Mouse (Mus musculus) adrenal gland, postnatal 36 days (tissue): ENCODE data around the gene Ccdc103. TPM values are rescaled to one million over a fixed set of nuclear protein-coding genes. Genes with fewer than 3 reads are reported as not detected.
A peak's percentile ranks its signal among the peaks of the same experiment; 100 is the strongest.

Experiments used
- DNase-seq, 2 experiments: peaks; one replicate each; pipeline ENCODE4 v3.0.0; 2021; ENCODE audit warnings: mixed read lengths in 1 of 2
- long read RNA-seq, 2 experiments: library from polyadenylated mRNA; stranded (forward); transcript quantifications; one replicate each; pipeline ENCODE4 v2.0.0; 2021; ENCODE audit warnings: borderline sequencing depth in 2 of 2
- total RNA-seq, 2 experiments: library from RNA; stranded (reverse); gene quantifications; 2 replicates each; pipeline ENCODE4 v1.2.3; 2021

Gene Ccdc103
- under 1 TPM; 0.30 to 0.76 TPM for total RNA-seq
- long read RNA-seq, experiment 1, result 0 reads
- long read RNA-seq, experiment 2, partial matches to known transcripts, result 0 of 2 reads
- long read RNA-seq, experiment 2, other reads (novel, unspliced or antisense), result 0 of 2 reads

- DNase-seq, result peak; percentile 93
Measured at GRCm38 (mm10) chr11:102880585-102881313, at the start of gene Ccdc103, which contains the start of gene Eftud2. Gene Ccdc103 (plus strand): TSS chr11:102881204. Gene Eftud2 (minus strand): TSS chr11:102880985.

GRCm38 (mm10) chr11:102832700-102833297 lies 48.2 kb upstream of the Ccdc103 start:
- DNase-seq, result no peak

GRCm38 (mm10) chr11:102834219-102834618 lies 46.8 kb upstream of the Ccdc103 start:
- no peak for DNase-seq

DNA sequence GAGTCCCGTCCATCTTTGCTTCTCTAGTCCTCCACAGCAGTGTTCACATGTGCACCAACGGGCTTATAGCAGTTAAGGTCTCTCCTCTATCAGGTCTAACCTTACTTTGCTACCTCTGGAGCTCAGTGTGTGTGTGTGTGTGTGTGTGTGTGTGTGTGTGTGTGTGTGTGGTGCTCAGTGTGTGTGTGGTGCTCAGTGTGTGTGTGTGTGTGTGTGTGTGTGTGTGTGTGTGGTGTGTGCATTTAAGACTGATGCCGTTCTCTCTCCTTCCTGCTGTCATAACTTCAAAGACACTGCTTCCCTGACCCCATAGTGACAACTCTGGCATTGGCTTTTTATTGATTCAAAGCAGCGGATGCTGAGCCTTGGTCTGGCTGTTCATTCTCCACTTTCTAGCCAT lies 45.5 kb upstream of the Ccdc103 start, which contains the start of gene Higd1b:
Gene Higd1b, plus strand, starts transcription at position 301 of the 400 bp plus-strand sequence.
- DNase-seq, result no peak

DNA sequence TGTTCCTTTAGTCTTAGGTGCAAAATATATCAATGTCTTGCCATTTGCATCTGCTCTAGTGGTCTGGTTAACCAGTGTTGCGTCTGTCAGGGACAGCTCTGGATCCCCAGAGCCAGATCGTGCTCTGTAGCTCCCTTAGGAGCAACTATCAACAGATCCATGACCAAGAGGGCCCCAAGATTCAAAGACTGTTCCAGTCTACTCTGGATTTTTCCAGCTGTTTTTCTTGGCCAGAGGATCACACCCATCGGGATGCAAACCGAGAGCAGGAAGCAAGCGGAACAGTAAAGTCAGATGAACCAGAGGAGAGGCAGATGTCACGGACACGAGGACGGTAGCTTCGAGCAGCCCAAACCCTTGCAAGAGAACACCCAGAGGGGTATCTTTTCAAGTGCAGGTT lies 44.9 kb upstream of the Ccdc103 start:
- no peak for DNase-seq

GRCm38 (mm10) chr11:102837385-102837784 lies 43.6 kb upstream of the Ccdc103 start:
- no peak for DNase-seq

GRCm38 (mm10) chr11:102838126-102838525 lies 42.9 kb upstream of the Ccdc103 start:
- DNase-seq, result peak in 1 of 2 experiments; percentile 28

DNA sequence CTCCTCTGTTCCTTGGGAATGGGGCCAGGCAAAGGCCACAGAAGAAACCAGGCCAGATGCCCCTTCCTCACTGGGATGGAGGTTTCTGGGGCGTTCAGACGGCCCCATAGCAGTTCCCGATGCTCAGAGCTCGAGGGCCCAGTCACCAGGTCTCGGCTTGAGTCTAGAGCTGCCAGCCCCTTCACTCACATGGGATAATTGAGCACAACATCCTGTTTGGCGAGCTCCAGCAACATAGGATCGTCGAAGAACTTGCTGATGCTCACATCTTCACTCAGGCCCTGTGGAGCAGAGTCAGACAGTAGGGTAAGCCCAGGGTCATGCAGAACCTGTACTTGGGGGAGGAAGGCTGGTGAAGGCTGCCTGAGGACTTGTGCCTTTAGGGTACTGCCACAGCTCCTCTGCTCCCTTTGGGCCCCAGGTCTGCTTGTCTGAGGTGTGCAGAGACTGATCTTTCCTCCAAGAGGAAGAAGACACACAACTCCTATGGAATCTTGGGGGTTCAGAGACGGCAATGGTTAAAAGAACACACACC lies 42.3 kb upstream of the Ccdc103 start:
- no peak for DNase-seq

DNA sequence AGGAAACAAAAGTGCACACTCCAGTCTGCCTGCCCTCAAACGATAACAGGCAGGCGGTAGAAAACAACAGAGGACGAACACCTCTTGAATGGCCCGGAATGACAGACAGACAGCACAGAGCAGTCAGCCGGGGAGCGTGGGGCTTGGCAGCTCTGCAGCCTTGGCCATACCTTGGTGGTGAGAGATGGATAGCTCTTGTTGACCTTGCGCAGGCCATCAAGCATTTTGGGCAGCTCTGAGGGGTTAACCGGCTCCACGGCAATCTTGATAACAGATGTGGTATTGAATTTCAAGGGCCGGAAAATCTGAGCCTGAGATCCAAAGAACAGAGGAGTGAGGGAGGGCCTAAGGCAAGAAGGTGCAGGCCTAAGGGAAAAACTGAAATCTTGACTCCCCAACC lies 35.1 kb upstream of the Ccdc103 start:
- peak; percentile 32 to 40 for DNase-seq

GRCm38 (mm10) chr11:102851883-102852282 lies 29.1 kb upstream of the Ccdc103 start:
- DNase-seq, result peak; percentile 85 to 91

DNA sequence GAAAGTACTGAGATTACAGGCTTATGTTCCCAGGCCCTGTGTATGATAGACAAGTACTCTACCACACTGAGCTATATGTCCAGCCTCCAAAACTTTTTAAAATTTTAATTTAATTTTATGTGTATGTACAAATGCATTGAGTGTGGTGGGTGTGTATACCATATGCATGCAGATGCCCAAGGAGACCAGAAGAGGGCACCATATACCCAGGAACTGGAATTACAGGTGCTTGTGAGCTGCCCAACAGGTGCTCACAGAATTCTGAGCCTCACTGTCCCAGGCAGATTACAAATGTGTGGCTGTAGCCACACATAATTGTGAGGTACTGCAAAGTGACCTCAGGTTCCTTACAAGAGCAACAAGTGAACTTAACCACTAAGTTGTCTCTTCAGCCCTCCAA lies 27.2 kb upstream of the Ccdc103 start:
- DNase-seq, result no peak

DNA sequence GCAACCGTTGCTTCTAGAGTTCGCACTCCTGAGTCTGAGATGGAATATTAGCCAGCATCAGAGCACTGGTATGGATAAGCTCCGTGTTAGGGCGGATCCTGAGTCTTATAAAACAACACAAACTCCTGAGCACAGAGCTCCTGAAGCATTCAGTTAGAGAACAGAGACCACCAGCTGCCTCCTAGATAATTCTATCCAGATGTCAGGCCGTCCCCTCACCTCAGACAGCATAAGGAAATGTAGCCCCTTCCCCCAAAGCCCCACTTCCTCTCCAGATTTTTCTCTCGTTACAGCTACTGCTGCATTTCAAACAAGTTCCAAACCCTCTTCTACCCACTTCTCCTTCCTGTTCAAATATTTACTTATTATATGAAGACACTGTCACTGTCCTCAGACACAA lies 25.1 kb upstream of the Ccdc103 start:
- no peak for DNase-seq

DNA sequence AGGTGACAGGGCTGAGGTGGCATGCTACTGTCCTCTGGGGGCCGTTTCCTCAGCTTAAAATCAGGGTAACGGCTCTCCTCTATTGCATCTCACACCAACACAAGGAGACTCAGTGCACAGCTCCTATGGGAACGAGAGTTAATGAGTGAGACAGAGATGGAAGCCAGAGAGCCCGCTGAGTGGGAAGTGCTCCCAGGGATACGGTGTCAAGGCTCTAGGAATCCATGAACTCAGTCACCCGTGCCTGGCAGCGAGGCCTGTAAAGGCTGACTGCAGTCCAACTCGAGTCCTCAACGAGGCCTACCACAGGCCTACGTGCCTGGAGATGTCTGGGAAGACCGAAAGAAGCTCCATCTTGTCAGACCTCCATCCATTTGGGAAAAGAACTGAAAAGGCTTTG lies 22.1 kb upstream of the Ccdc103 start:
- no peak for DNase-seq

- no peak for DNase-seq
Measured at GRCm38 (mm10) chr11:102859933-102860332, 21.1 kb upstream of the Ccdc103 start.

DNA sequence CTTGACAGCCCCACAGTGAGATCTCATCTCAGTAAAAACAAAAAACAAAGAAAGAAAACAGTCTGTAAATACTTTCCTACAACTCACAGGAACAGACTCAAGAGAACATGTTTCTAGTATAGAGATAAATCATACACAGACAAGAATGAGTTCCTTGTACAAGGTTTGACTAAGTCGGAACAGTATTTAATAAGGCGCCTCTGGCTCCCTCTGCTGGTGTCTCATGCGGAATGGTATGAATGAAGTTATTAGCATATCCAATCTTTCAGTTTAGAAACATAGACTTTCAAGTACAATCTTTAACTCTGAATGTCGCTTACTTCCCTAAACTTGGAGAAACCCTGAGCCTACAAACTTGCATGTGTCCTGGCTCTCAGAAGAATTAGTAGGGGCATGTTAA lies 16.7 kb upstream of the Ccdc103 start:
- peak; percentile 74 to 81 for DNase-seq

DNA sequence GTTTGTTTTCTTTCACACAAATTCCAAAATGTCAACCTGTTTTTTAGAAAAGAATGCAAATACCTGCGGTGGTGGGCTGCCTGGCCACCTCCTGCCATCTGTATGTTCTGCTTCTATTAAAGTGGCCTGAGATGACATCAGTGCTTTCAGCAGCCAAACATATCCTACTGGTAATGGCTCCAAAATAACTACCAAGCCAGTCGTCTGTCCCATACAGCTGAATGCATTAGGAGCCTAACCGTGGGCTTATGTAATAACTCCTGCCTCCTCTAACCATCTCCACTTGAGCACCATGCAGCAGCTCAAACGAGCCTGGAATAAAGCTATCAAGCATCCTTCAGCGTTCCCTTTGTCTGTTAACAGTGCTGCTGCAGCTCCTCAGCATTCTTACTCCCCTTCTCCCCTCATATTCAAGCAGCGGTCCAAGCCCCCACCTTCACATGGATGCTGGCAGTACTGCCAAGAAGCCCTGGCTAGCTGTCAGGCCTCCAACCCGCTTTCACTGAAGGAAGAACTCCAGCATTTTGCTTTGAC lies 6.1 kb upstream of the Ccdc103 start:
- DNase-seq, result no peak

GRCm38 (mm10) chr11:102879558-102879957 lies 1.4 kb upstream of the Ccdc103 start:
- no peak for DNase-seq

DNA sequence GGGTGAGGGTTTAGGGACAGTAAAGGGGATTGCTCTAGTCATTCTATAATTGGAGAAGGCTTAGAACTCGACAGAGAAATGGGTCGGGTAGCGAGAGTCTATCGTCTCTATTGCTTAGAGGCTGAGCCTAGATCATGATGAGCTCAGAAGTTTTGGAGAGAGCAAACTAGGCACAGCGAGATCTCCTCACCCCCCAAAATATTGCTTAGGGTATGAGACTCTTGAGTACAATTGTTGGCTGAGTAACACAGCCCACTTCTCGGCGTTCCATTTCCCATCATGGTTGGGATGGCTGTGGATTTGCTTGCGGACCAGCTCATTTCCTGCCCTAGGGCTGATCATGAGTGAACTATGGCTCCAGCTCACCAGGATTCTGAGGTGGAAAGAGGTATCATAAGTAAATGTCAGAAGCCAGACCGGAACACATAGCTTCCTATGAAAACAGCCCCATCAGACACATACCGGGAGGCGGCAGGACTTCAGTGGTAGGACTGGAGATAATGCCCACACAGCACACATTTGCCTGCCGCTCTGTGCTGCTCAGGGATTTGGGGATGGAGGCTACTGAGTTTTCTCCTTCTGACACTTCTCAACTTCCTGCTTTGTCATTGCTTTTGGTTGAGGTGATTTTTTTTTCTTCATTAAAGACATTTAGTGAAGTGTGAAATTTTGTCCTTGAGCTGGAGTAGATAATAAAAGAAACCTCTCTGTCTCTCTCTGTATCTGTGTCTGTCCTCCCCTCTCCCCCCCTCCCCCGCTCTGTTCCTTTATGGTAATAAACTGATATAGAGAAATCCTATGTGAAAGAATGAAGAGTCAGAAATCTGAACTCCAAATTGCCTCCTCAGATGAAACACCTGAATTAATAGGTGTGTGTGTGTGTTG lies 552 bp downstream of the Ccdc103 start:
- DNase-seq, result no peak

- DNase-seq, result no peak
Measured at GRCm38 (mm10) chr11:102884616-102885219, 3.7 kb downstream of the Ccdc103 start, which contains the start of gene Fam187a. Gene Fam187a (plus strand): TSS chr11:102885169.

GRCm38 (mm10) chr11:102887433-102887832 lies 6.4 kb downstream of the Ccdc103 start:
- DNase-seq, result no peak

- DNase-seq, result no peak
Measured at GRCm38 (mm10) chr11:102888135-102888534, 7.1 kb downstream of the Ccdc103 start.
